Mouse (Mus musculus) embryonic fibroblast, embryonic 13.5 days (primary cell): Measurements from ENCODE around the gene Ankrd52. TPM values are rescaled to one million over a fixed set of nuclear protein-coding genes. Genes with fewer than 3 reads are reported as not detected.
A peak's percentile ranks its signal among the peaks of the same experiment; 100 is the strongest.

ENCODE experiments used
- H3K27ac ChIP-seq: 2 replicates; pipeline ENCODE4 v1.5.1; 2012; ENCODE audit warnings: low read length, control low read depth, inconsistent platforms; ENCODE audit not compliant: insufficient read depth
- H3K4me1 ChIP-seq: 2 replicates; pipeline ENCODE4 v1.6.1; 2011; ENCODE audit warnings: low read length; ENCODE audit not compliant: control insufficient read depth, insufficient read depth
- H3K4me3 ChIP-seq: 2 replicates; pipeline ENCODE4 v1.5.1; 2011; ENCODE audit warnings: mild to moderate bottlenecking, control low read depth, low read length; ENCODE audit not compliant: insufficient read depth
- CTCF ChIP-seq: IDR thresholded peaks from 2 replicates; pipeline ENCODE4 v1.5.1; 2011; ENCODE audit warnings: mild to moderate bottlenecking, control low read depth, low read length, moderate library complexity, borderline replicate concordance; ENCODE audit not compliant: insufficient read depth
- POLR2A ChIP-seq: IDR thresholded peaks from 2 replicates; pipeline ENCODE4 v1.6.1; 2011; ENCODE audit warnings: low read depth, mild to moderate bottlenecking, control low read depth, low read length, moderate library complexity
- polyA plus RNA-seq: library from polyadenylated mRNA; stranded (reverse); fragments of >200 nt; gene quantifications from 2 replicates; pipeline ENCODE4 v1.2.4, GENCODE M21; 2011; ENCODE audit warnings: low read depth; ENCODE audit not compliant: missing spikeins, insufficient read length

The Ankrd52 gene
- polyA plus RNA-seq, 1 experiment = 59.1 TPM

DNA sequence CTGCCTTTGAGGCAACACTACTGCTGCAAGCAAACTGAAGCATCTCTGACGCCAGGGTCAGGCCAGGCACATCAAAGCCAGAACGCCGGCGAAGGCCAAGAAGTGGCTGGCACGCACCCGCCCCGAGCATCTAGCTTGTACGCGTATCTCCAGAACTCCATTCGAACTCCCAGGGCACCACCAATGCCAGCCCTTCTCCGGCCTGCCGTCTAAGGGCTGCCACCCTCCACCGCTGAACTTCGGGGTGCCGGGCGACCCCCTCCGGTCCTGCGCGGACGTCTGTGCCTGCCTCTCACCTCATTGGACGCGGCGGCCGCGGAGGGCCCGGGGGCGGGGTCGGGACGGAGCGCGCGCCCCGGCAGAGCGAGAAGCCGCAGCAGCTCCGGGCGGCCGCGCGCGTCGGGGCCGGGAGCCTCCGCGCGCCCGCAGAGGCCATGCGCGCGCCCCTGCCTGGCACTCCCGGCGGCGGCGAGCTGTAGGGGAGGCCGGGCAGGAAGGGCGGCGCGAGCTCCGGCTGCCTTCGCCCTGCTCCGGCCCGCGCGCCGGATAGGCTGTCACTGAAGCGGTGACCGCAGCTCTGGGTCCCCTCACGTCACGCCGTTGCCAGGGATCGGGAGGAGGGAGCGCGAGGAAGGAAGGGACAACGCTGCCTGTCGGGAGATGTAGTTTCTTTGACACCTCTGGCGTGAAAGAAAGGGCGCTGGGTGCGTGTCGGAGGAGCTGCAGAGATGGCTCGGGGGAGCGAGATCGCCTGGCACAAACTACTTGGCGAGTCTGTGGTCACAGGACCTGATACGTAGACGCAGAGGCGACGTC lies 8.3 kb upstream of the Ankrd52 start, which contains the start of gene Coq10a:
Gene Coq10a, minus strand, starts transcription at position 596 of the 816 bp plus-strand sequence.
- TF ChIP-seq CTCF = no peak
- TF ChIP-seq POLR2A = peak; percentile 94
- Histone ChIP-seq H3K4me1 (peaks cover 4% of the 10 kb centered on the region; the same call in 1 of the 2 replicates), H3K4me3 (peak within 1 kb of the TSS; percentile 72), H3K27ac (peak within 1 kb of the TSS; percentile 63)

DNA sequence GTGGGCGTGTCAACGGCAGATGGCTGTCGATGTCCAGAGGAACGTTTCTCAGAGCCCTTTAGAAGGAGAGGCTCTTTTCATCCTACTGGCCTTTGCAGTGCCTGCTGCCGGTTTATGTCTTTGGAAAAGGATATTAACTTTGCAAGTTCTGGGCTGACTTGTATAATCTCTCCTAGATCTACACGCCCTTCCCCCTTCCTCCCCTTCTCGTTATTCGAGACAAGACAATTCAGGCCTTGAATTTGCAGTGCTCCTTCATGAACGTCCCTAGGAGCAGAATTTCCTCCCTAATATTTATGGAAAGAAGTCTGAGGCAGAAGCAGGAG lies 7.7 kb upstream of the Ankrd52 start:
- H3K4me1 ChIP-seq = peaks cover 4% of the 10 kb centered on the region; the same call in 1 of the 2 replicates
- no peak for TF ChIP-seq POLR2A
- TF ChIP-seq CTCF = no peak

DNA sequence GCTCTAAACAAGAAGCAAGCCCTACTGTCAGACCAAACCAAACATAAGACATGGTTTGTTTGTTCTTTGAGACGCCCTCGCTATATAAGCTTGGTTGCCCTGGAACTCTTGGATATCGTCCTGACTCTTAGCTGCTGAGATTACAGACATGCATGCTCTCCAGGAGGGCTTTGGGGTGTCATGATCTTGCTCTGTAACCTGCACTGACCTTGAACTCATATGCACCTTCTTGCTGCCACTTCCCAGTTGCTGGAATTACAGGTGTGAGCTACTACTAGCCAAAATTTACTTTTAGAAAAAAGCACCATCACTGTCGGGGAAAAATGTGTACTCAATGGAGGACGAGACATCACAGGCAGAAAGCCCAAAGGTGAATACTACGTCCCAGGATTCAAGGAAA lies 7.3 kb upstream of the Ankrd52 start:
- H3K27ac ChIP-seq = peak overlapping the region; percentile 63; the same call in 1 of the 2 replicates
- H3K4me3 ChIP-seq = peak overlapping the region; percentile 27
- peaks cover 4% of the 10 kb centered on the region; the same call in 1 of the 2 replicates for H3K4me1 ChIP-seq
- TF ChIP-seq POLR2A (no peak), CTCF (no peak)

More for the DNA sequence above, 7.7 kb upstream of the Ankrd52 start:
- Histone ChIP-seq H3K27ac (peak overlapping the region; percentile 63), H3K4me3 (peak overlapping the region; percentile 27)

DNA sequence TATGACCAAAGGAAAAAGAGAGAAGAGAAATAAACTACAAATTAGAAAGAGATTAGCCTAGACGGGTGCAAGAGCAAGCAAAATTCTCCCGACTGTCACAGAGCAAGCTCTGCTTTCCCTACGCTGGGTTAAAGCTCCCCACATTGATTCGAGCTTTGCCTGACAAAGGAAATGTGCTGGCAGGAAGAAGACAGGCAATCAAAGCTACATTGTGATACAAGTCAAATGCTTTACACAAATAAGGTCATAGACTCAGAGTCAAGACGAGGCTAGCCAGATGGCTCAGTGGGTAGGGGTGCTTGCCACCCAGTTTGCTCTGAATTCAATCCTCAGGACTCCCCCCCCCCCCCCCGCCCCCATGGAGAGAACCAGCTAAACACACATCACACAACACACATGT lies 6.9 kb upstream of the Ankrd52 start:
- H3K27ac ChIP-seq = no peak overlapping the region
- no peak overlapping the region for H3K4me3 ChIP-seq
- H3K4me1 ChIP-seq = peaks cover 4% of the 10 kb centered on the region; the same call in 1 of the 2 replicates
- TF ChIP-seq POLR2A (no peak), CTCF (no peak)

DNA sequence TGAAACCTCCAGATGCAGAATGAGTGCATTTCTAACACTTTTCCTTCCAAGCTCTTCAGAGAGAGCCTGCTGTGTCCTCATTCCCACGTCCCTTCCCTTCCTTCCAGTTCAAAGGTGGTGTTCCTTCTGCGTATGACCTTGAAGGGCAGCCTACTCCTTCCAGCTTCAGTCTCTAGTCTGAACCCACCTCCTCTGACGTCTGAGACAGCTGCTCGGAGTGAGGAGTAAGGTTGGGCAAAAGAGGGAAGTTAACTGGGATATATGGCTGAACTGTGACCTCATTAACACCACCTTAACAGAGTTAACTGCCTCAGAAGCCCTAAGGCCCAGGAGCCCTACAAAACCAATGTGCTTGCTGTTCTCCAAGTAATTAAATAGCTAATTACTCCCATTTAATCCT lies 6.3 kb upstream of the Ankrd52 start:
- Histone ChIP-seq H3K27ac (no peak overlapping the region), H3K4me3 (no peak overlapping the region), H3K4me1 (peaks cover 4% of the 10 kb centered on the region; the same call in 1 of the 2 replicates)
- TF ChIP-seq POLR2A = no peak
- no peak for TF ChIP-seq CTCF

DNA sequence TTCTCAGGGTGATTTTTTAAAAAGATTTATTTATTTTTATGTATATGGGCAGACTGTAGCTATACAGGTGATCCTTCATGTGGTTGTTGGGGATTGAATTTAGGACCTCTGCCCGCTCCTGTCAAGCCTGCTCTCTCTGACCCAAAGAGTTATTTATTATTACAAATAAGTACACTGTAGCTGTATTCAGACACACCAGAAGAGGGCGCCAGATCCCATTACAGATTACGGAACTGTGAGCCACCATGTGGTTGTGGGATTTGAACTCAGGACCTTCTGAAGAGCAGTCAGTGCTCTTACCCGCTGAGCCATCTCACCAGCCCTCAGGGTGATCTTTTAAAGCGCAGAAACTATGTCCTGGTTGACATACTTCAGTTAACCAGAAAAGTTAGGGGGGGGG lies 4.8 kb upstream of the Ankrd52 start:
- no peak overlapping the region for H3K27ac ChIP-seq
- no peak for TF ChIP-seq POLR2A
- TF ChIP-seq CTCF = no peak
- H3K4me3 ChIP-seq = no peak overlapping the region
- H3K4me1 ChIP-seq = peaks cover 4% of the 10 kb centered on the region; the same call in 1 of the 2 replicates

DNA sequence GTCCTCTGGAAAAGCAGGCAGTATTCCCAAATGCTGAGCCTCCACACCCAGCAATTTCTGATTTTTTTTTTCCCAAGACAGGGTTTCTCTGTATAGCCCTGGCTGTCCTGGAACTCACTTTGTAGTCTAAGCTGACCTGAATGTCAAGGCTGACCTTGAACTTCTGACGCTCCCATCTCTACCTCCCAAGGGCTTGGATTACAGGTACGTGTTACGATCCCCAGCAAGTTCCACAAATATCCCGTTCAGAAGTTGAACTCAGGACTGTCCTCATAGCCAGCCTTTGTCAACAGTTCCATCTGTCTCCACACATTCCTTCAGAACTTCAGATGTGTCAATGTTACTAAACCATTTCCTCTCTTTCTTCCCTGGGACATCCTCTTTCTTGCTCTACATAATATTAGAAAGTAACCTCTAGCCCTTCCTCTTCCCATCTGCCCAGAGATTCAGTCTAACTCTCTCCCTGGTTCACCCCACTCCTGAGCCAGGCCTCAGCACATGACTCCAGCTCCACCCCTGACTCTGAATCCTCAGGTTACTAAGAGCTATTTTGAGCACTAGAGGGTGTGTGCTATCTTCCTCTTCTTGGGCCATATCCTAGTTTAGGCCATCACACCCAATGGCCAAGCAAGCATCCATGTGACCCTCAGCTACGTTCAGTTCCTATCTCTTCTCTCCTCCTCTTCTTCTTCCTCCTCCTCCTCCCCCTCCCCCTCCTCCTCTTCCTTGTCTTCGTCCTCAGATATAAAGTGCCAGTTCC lies 3.7 kb upstream of the Ankrd52 start:
- peaks cover 5% of the 10 kb centered on the region for H3K4me1 ChIP-seq
- TF ChIP-seq CTCF = no peak
- TF ChIP-seq POLR2A = no peak
- H3K4me3 ChIP-seq = no peak overlapping the region
- H3K27ac ChIP-seq = no peak overlapping the region

DNA sequence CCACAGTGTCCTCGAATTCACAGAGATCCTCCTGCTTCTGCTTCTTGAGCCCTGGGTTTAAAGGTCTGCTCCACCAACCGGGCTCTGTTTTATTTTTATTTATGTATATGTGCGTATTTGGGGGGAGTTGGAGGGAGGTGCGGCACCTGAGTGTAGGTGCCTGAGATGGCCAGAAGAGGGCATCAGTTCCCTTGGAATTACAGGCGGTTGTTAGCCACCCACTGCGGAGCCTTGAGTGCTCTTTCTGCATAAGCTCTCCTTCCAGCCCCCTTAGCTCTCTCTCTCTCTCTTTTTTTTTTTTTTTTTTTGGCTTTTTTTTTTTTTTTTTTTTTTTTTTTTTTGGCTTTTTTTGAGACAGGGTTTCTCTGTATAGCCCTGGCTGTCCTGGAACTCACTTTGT lies 2.5 kb upstream of the Ankrd52 start:
- no peak overlapping the region for H3K4me3 ChIP-seq
- H3K4me1 ChIP-seq = peaks cover 5% of the 10 kb centered on the region
- no peak overlapping the region for H3K27ac ChIP-seq
- TF ChIP-seq POLR2A (no peak), CTCF (no peak)

DNA sequence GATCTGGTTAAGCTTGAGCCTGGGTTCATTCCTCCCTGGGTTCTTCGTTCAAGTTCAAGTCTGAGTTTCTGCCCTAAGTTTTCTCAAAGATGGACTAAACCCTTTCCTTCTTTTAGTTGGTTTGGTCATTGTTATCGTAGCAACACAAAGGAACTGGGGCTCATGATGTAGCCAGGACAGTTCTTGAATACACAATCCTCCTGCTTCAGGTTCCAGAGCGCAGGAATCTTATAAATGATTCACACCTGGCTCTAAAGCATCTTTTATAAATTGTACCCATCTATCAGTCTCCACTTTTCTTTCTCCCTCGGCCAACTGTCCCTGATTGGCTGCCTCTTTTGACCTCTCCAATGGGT lies 838 bp upstream of the Ankrd52 start:
- no peak overlapping the region for H3K4me3 ChIP-seq
- peak overlapping the region; percentile 93 for H3K27ac ChIP-seq
- no peak for TF ChIP-seq POLR2A
- no peak for TF ChIP-seq CTCF
- H3K4me1 ChIP-seq = peaks cover 2% of the 10 kb centered on the region; the same call in 1 of the 2 replicates

DNA sequence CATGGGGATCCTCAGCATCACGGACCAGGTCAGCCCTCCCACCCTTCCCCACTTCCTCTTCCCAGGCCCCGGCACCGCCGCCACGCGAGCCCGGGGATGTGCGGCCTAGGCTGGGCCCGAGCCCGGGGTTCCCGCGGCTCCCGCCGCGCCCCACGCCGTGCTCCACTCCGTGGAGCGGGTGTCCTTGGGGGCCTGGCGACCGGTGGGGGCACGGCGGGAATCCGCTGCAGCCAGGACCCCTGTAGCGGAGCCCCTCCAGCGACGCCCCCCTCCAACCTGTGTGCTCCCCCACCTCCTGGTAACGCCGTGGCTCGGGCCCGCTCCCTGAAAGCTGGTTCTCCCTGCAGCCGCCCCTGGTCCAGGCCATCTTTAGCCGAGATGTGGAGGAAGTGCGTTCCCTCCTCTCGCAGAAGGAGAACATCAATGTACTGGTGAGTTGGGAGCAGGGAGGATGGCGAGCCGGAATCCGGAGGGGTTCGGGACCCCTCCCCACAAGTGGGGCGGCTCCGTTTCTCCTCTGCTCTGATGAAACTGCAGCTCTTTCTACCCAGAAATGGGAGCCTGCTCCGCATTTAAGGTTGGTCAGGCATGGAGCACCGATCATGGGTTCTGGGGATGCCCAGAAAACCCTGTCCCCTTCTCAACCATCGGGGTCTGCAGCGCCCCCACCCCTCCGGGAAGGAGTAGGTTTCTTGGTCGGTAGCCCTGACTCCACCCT lies 466 bp downstream of the Ankrd52 start:
- Histone ChIP-seq H3K4me3 (peak overlapping the region; percentile 84), H3K4me1 (peaks cover 2% of the 10 kb centered on the region; the same call in 1 of the 2 replicates), H3K27ac (peak overlapping the region; percentile 33)
- TF ChIP-seq POLR2A (peak; percentile 21; the same call in 1 of the 2 replicates), CTCF (no peak)
